Mouse (Mus musculus): ENCODE measurements around the gene Sccpdh. TPM values are rescaled to one million over a fixed set of nuclear protein-coding genes. Genes with fewer than 3 reads are reported as not detected.
A peak's percentile ranks its signal among the peaks of the same experiment; 100 is the strongest.

The Sccpdh gene
- polyA plus RNA-seq, 1 experiment: 8.4 TPM

GRCm38 (mm10) chr1:179734500-179735474 is 66.8 kb downstream of the Sccpdh start:
- H3K4me1 ChIP-seq (ENCODE audit: control insufficient read depth, insufficient read depth, insufficient read length, low read length): no peaks in the 10 kb centered on the region
- no peak overlapping the region for H3K27ac ChIP-seq (ENCODE audit: insufficient read depth, low read depth, low read length)
- H3K36me3 ChIP-seq (ENCODE audit: control insufficient read depth, insufficient read depth, low read length): no peaks in the 10 kb centered on the region
- peak; percentile 90 for TF ChIP-seq CTCF (IDR thresholded peaks at IDR 0.05; ENCODE audit: extremely low read depth, insufficient read length, insufficient replicate concordance, low read depth, low read length)
- TF ChIP-seq POLR2A (IDR thresholded peaks at IDR 0.05; ENCODE audit: low read depth, low read length): no peak
- H3K4me3 ChIP-seq (ENCODE audit: low read depth, low read length): no peak overlapping the region
- WGBS: 31% methylated on average over 15 of the region's 15 CpGs
- H3K27me3 ChIP-seq (ENCODE audit: control insufficient read depth, insufficient read depth, low read length): no peaks in the 10 kb centered on the region

GRCm38 (mm10) chr1:179736483-179736882 is 68.5 kb downstream of the Sccpdh start:
- TF ChIP-seq CTCF (IDR thresholded peaks at IDR 0.05; ENCODE audit: extremely low read depth, insufficient read length, insufficient replicate concordance, low read depth, low read length) (no peak), POLR2A (IDR thresholded peaks at IDR 0.05; ENCODE audit: low read depth, low read length) (no peak)
- WGBS: 85% methylated on average over 3 of the region's 3 CpGs
- no peaks in the 10 kb centered on the region for H3K27me3 ChIP-seq (ENCODE audit: control insufficient read depth, insufficient read depth, low read length)
- H3K27ac ChIP-seq (ENCODE audit: insufficient read depth, low read depth, low read length): no peak overlapping the region
- H3K36me3 ChIP-seq (ENCODE audit: control insufficient read depth, insufficient read depth, low read length): no peaks in the 10 kb centered on the region
- H3K4me1 ChIP-seq (ENCODE audit: control insufficient read depth, insufficient read depth, insufficient read length, low read length): no peaks in the 10 kb centered on the region
- no peak overlapping the region for H3K4me3 ChIP-seq (ENCODE audit: low read depth, low read length)

Other genes starting within 250 kb of the Sccpdh start
- gene Smyd3, start 150.2 kb upstream of the Sccpdh start, polyA plus RNA-seq (2012; rRNA removed): 0.84 and 1.1 TPM in 2 replicates
- gene Tfb2m, start 121.9 kb upstream of the Sccpdh start, polyA plus RNA-seq (2012; rRNA removed): 2.1 and 2.7 TPM in 2 replicates
- gene Cnst, start 121.8 kb upstream of the Sccpdh start, polyA plus RNA-seq (2012; rRNA removed): 7.8 and 12.7 TPM in 2 replicates
- not detected in 2 replicates for gene Kif28, start 77.1 kb downstream of the Sccpdh start, polyA plus RNA-seq (2012; rRNA removed)
- gene Gm10518, start 135.2 kb downstream of the Sccpdh start, polyA plus RNA-seq (2012; rRNA removed): not detected in 2 replicates
- gene Ahctf1, start 135.5 kb downstream of the Sccpdh start, polyA plus RNA-seq (2012; rRNA removed): 1.5 and 2.2 TPM in 2 replicates